Mouse (Mus musculus): ENCODE measurements at regions not wholly inside any gene's neighbourhood (a gene's known extent, or its start where the extent isn't known, plus 50 kb on each side); places are given as distances from the start of the nearest gene placed in this dataset.

GRCm38 (mm10) chr9:79439233-79439960, 279.2 kb downstream of the Col12a1 start:
- Histone ChIP-seq H3K4me3 (no peak overlapping the region), H3K4me1 (replicated peaks) (0 out of 2 replicates have a peak, but pooled peaks cover 5% of the 10 kb centered on the region), H3K4me2 (no peak overlapping the region), H3K27ac (ENCODE audit: poor library complexity, severe bottlenecking) (no peak overlapping the region), H3K9ac (no peak overlapping the region), H3K27me3 (replicated peaks) (no peaks in the 10 kb centered on the region), H3K36me3 (no peaks in the 10 kb centered on the region), H3K9me3 (replicated peaks) (no peaks in the 10 kb centered on the region)
- WGBS: 49% methylated on average over 11 of the region's 11 CpGs
- no peak for ATAC-seq (ENCODE audit: insufficient number of reproducible peaks, low FRiP score)

- no peaks in the 10 kb centered on the region for H3K27me3 ChIP-seq (replicated peaks)
Observed at GRCm38 (mm10) chr9:79455226-79455625, 263.4 kb downstream of the Col12a1 start.

GRCm38 (mm10) chr9:79479118-79479517, 239.5 kb downstream of the Col12a1 start:
- Histone ChIP-seq H3K9ac (no peak overlapping the region), H3K4me1 (replicated peaks) (peaks cover 3% of the 10 kb centered on the region; the same call in 1 of the 2 replicates), H3K36me3 (no peaks in the 10 kb centered on the region), H3K27me3 (replicated peaks) (no peaks in the 10 kb centered on the region), H3K9me3 (replicated peaks) (no peaks in the 10 kb centered on the region), H3K4me2 (no peak overlapping the region), H3K4me3 (no peak overlapping the region), H3K27ac (ENCODE audit: poor library complexity, severe bottlenecking) (no peak overlapping the region)
- WGBS: 24% methylated on average over 1 of the region's 1 CpGs
- ATAC-seq (ENCODE audit: insufficient number of reproducible peaks, low FRiP score): no peak

More at GRCm38 (mm10) chr9:79455226-79455625, 263.4 kb downstream of the Col12a1 start:
- 56% methylated on average over 3 of the region's 3 CpGs for WGBS
- no peaks in the 10 kb centered on the region for H3K4me1 ChIP-seq (replicated peaks)
- ATAC-seq (ENCODE audit: insufficient number of reproducible peaks, low FRiP score): no peak
- no peak overlapping the region for H3K4me3 ChIP-seq
- H3K9me3 ChIP-seq (replicated peaks): no peaks in the 10 kb centered on the region
- no peak overlapping the region for H3K27ac ChIP-seq (ENCODE audit: poor library complexity, severe bottlenecking)
- no peak overlapping the region for H3K4me2 ChIP-seq
- no peaks in the 10 kb centered on the region for H3K36me3 ChIP-seq
- no peak overlapping the region for H3K9ac ChIP-seq

GRCm38 (mm10) chr9:79500253-79500652, 218.4 kb downstream of the Col12a1 start:
- H3K9me3 ChIP-seq (replicated peaks): peaks cover 4% of the 10 kb centered on the region; the same call in 1 of the 2 replicates
- no peaks in the 10 kb centered on the region for H3K4me1 ChIP-seq (replicated peaks)
- 75% methylated on average over 2 of the region's 2 CpGs for WGBS
- no peaks in the 10 kb centered on the region for H3K36me3 ChIP-seq
- no peak overlapping the region for H3K4me2 ChIP-seq
- H3K4me3 ChIP-seq: no peak overlapping the region
- no peak for ATAC-seq (ENCODE audit: insufficient number of reproducible peaks, low FRiP score)
- H3K27me3 ChIP-seq (replicated peaks): no peaks in the 10 kb centered on the region
- no peak overlapping the region for H3K27ac ChIP-seq (ENCODE audit: poor library complexity, severe bottlenecking)
- no peak overlapping the region for H3K9ac ChIP-seq

- Histone ChIP-seq H3K4me3 (no peak overlapping the region), H3K27me3 (replicated peaks) (no peaks in the 10 kb centered on the region), H3K9ac (no peak overlapping the region), H3K4me1 (replicated peaks) (no peaks in the 10 kb centered on the region), H3K27ac (ENCODE audit: poor library complexity, severe bottlenecking) (no peak overlapping the region), H3K9me3 (replicated peaks) (peaks cover 4% of the 10 kb centered on the region; the same call in 1 of the 2 replicates), H3K36me3 (no peaks in the 10 kb centered on the region), H3K4me2 (no peak overlapping the region)
- ATAC-seq (ENCODE audit: insufficient number of reproducible peaks, low FRiP score): no peak
Observed at GRCm38 (mm10) chr9:79502034-79502433, 216.6 kb downstream of the Col12a1 start.

GRCm38 (mm10) chr9:79516384-79516783, 202.2 kb downstream of the Col12a1 start:
- Histone ChIP-seq H3K27ac (ENCODE audit: poor library complexity, severe bottlenecking) (no peak overlapping the region), H3K27me3 (replicated peaks) (no peaks in the 10 kb centered on the region), H3K9ac (no peak overlapping the region), H3K4me2 (no peak overlapping the region), H3K4me3 (no peak overlapping the region), H3K4me1 (replicated peaks) (peaks cover 19% of the 10 kb centered on the region), H3K9me3 (replicated peaks) (no peaks in the 10 kb centered on the region), H3K36me3 (no peaks in the 10 kb centered on the region)
- no peak for ATAC-seq (ENCODE audit: insufficient number of reproducible peaks, low FRiP score)
- WGBS: 77% methylated on average over 7 of the region's 7 CpGs

- no peak for ATAC-seq (ENCODE audit: insufficient number of reproducible peaks, low FRiP score)
- peaks cover 19% of the 10 kb centered on the region for H3K4me1 ChIP-seq (replicated peaks)
- no peaks in the 10 kb centered on the region for H3K36me3 ChIP-seq
- H3K9me3 ChIP-seq (replicated peaks): no peaks in the 10 kb centered on the region
- 76% methylated on average over 5 of the region's 5 CpGs for WGBS
- H3K27ac ChIP-seq (ENCODE audit: poor library complexity, severe bottlenecking): peak overlapping the region; percentile 60
- H3K4me3 ChIP-seq: no peak overlapping the region
- H3K27me3 ChIP-seq (replicated peaks): no peaks in the 10 kb centered on the region
- H3K4me2 ChIP-seq: no peak overlapping the region
- H3K9ac ChIP-seq: no peak overlapping the region
Observed at GRCm38 (mm10) chr9:79517461-79517860, 201.2 kb downstream of the Col12a1 start.

- Histone ChIP-seq H3K4me1 (replicated peaks) (peaks cover 19% of the 10 kb centered on the region), H3K9me3 (replicated peaks) (no peaks in the 10 kb centered on the region), H3K27me3 (replicated peaks) (no peaks in the 10 kb centered on the region), H3K9ac (no peak overlapping the region), H3K4me2 (peak overlapping the region; percentile 16), H3K36me3 (no peaks in the 10 kb centered on the region), H3K27ac (ENCODE audit: poor library complexity, severe bottlenecking) (peak overlapping the region; percentile 89), H3K4me3 (no peak overlapping the region)
- WGBS: 30% methylated on average over 1 of the region's 1 CpGs
- peak; percentile 63; the same call in 1 of the 2 replicates for ATAC-seq (ENCODE audit: insufficient number of reproducible peaks, low FRiP score)
Observed at GRCm38 (mm10) chr9:79518640-79519039, 200.0 kb downstream of the Col12a1 start.

- WGBS: 85% methylated on average over 2 of the region's 2 CpGs
Observed at GRCm38 (mm10) chr9:79520498-79520897, 198.1 kb downstream of the Col12a1 start.

GRCm38 (mm10) chr9:79523054-79523453, 195.6 kb downstream of the Col12a1 start:
- 86% methylated on average over 4 of the region's 4 CpGs for WGBS
- Histone ChIP-seq H3K9ac (no peak overlapping the region), H3K4me3 (no peak overlapping the region), H3K4me1 (replicated peaks) (peaks cover 15% of the 10 kb centered on the region), H3K4me2 (no peak overlapping the region), H3K27ac (ENCODE audit: poor library complexity, severe bottlenecking) (no peak overlapping the region), H3K9me3 (replicated peaks) (no peaks in the 10 kb centered on the region), H3K36me3 (no peaks in the 10 kb centered on the region), H3K27me3 (replicated peaks) (no peaks in the 10 kb centered on the region)
- ATAC-seq (ENCODE audit: insufficient number of reproducible peaks, low FRiP score): no peak

More at GRCm38 (mm10) chr9:79520498-79520897, 198.1 kb downstream of the Col12a1 start:
- Histone ChIP-seq H3K27me3 (replicated peaks) (no peaks in the 10 kb centered on the region), H3K27ac (ENCODE audit: poor library complexity, severe bottlenecking) (no peak overlapping the region), H3K9me3 (replicated peaks) (no peaks in the 10 kb centered on the region), H3K36me3 (no peaks in the 10 kb centered on the region), H3K9ac (no peak overlapping the region), H3K4me1 (replicated peaks) (peaks cover 19% of the 10 kb centered on the region), H3K4me2 (no peak overlapping the region), H3K4me3 (no peak overlapping the region)
- ATAC-seq (ENCODE audit: insufficient number of reproducible peaks, low FRiP score): no peak

- no peak overlapping the region for H3K27ac ChIP-seq (ENCODE audit: poor library complexity, severe bottlenecking)
- H3K4me2 ChIP-seq: no peak overlapping the region
- no peak overlapping the region for H3K9ac ChIP-seq
- no peak overlapping the region for H3K4me3 ChIP-seq
- H3K36me3 ChIP-seq: no peaks in the 10 kb centered on the region
- peaks cover 5% of the 10 kb centered on the region for H3K4me1 ChIP-seq (replicated peaks)
- H3K27me3 ChIP-seq (replicated peaks): no peaks in the 10 kb centered on the region
- no peak for ATAC-seq (ENCODE audit: insufficient number of reproducible peaks, low FRiP score)
- no peaks in the 10 kb centered on the region for H3K9me3 ChIP-seq (replicated peaks)
Observed at GRCm38 (mm10) chr9:79525000-79525399, 193.6 kb downstream of the Col12a1 start.

- H3K36me3 ChIP-seq: no peaks in the 10 kb centered on the region
- no peaks in the 10 kb centered on the region for H3K4me1 ChIP-seq (replicated peaks)
- no peak overlapping the region for H3K4me3 ChIP-seq
- H3K27ac ChIP-seq (ENCODE audit: poor library complexity, severe bottlenecking): no peak overlapping the region
- no peak for ATAC-seq (ENCODE audit: insufficient number of reproducible peaks, low FRiP score)
- WGBS: 69% methylated on average over 6 of the region's 6 CpGs
- H3K27me3 ChIP-seq (replicated peaks): no peaks in the 10 kb centered on the region
- H3K4me2 ChIP-seq: no peak overlapping the region
- no peaks in the 10 kb centered on the region for H3K9me3 ChIP-seq (replicated peaks)
- H3K9ac ChIP-seq: no peak overlapping the region
Observed at GRCm38 (mm10) chr9:79526390-79526789, 192.2 kb downstream of the Col12a1 start.
